Mouse (Mus musculus) CD4-positive helper T cell, adult 2 months (primary cell): ENCODE results near the gene Castor1.

ENCODE experiments used
- DNase-seq: peaks from one replicate; pipeline ENCODE4 v3.0.0-alpha.2; 2012; ENCODE audit warnings: low read depth, missing footprints, low spot score

Castor1 gene

GRCm38 (mm10) chr11:4261969-4262368, 43.9 kb downstream of the Castor1 start:
- peak; percentile 81 for DNase-seq

GRCm38 (mm10) chr11:4262847-4263246, 44.8 kb downstream of the Castor1 start:
- DNase-seq = peak; percentile 53

- DNase-seq = no peak
Observed at GRCm38 (mm10) chr11:4263296-4263695, 45.3 kb downstream of the Castor1 start.

GRCm38 (mm10) chr11:4264066-4264465, 46.0 kb downstream of the Castor1 start:
- DNase-seq = no peak

DNA sequence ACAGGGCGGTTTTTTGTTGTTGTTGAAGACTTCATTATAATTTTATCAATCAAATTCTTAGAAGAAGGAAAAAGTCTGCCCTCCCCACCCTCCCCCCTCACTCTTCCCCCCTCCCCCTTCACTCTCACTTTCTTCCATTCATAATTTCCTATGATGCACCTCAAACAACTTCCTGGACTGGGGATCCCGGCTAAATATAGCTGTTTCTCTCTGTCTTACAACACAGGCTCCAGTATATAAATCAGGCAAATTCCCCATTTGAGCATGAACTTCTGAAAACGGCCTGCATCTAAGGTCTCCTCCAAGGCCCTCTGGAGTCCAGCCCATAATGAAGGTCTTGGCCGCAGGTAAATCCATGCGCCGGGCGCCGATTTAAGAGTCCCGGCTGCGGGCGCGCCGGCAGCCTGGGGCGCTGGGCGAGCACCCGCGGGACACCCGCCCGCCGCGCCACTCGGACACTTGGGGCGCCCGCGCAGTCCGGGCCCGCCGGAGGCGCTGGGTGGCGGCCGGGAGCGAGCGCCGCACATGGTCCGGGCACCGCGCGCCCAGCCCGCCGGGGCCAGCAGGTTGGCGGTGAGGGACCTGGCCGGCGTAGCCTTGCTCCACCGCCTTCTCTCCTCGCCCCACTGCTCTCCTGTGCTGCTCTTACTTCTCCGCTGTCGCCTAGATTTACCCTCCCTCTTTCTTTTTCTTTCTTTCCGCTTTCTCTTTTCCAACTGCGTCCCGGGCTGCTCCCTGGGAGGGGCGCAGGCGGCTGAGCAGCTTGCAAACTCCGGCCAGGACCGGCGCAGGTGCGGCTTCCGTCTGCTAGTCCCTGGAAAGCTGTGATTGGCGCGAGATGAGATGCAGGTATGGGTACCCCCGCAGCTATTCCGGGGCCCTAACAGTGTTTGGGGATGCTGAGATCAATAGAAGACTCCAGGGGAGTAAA, 48.5 kb downstream of the Castor1 start:
- peak; percentile 63 for DNase-seq

- no peak for DNase-seq
Observed at GRCm38 (mm10) chr11:4267202-4267578, 49.2 kb downstream of the Castor1 start.

DNA sequence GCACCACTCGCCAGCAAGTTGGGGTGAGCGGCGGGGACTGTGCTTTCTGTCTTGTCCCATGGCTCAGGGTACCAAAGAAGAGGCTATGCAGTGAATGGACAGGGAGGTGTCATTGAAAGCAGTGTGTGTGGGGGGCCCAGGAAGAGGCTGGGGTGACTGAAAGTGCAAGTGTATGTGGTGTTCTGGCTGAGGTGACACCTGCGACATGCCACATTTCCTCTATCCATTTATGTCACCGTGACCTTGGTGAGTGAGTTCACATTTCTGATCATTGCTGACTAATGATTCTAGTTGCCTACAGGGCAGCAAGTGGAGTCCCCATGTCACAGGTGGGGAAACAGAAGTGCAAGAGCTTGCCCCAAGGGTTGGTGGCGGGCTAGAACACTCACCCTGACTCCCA, 50.5 kb downstream of the Castor1 start:
- DNase-seq = peak; percentile 75

DNA sequence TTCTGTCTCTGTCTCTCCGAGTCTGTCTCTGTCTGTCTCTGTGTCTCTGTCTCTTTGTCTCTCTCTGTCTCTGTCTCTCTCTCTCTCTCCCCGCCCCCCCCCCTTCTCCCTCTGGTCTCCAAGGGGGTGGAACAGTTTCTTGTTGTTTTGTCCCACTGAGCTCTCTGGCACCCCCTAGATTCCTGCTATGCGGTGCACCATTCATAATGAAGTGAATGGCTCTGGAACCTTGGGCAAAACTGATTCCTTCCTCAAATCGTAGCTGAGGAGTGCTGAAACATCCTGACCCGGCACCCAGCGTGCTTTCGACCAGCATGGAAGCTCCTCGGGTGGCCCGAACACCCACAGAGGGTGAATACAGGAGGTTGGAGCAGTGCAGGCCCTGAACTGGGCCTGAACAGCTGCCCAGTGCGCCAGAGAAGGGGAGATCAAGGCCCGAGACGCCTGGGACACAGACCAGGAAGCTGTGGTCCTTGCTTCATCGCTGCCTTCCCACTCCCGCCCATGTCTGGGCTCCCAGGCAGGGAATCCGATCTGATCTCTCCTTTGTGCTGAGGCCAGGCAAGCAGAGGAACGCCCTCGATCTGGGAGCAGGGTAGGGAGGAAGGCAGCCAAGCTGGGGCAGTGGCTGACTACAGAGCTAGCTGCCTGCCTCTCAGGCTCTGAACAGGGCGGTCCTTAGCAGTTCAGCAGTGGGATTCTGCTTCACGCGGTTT, 52.9 kb downstream of the Castor1 start:
- no peak for DNase-seq

DNA sequence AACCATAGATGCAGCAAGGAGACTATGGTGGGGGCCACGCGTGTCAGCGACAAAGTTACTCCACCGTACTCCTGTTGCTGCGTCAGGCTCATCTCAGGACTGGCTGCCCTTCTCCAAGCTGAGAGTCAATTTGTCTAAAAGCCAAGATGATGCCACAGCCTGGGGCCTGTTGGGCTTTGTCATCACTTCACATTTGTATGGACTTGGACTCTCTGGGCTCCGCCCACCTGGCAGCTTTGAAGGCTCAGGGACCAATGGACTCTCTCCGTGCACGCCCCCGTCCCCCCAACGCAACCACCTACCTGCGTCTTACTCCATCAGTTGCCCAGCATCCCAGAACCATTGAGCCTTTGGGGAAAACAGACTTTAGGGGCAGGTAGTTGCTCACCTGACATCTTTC, 53.5 kb downstream of the Castor1 start:
- no peak for DNase-seq
